Mouse (Mus musculus) liver, postnatal 0 days (tissue): ENCODE data around the gene Chd2.

Experiments used
- CTCF ChIP-seq: sonication (generic); IDR thresholded peaks from 2 replicates; pipeline ENCODE4 v1.5.1; 2016; ENCODE audit warnings: antibody characterized with exemption, low read depth
- EP300 ChIP-seq: IDR thresholded peaks from 2 replicates; pipeline ENCODE4 v1.6.1; 2016; ENCODE audit warnings: antibody characterized with exemption, low read depth, mild to moderate bottlenecking

DNA sequence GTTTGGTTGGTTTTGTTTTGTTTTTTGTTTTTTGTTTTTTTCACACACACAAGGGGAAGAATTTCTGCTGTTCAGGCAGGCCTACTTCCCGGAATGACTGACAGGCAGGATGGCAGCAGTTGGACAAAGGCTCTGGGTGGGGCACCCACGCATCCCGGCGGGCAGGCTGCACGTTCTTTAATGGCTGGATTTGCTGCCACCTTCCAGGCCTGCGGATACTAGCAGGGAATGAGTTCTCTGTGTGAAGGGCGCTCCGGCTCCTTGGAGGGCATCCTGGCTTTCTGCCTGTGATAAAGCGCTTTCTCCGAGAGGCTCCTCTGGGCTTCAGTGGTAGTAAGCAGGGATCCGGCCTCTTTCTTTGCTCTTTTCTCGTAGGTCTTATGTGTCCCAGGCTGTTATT, 164.3 kb downstream of the Chd2 start:
- TF ChIP-seq EP300 (no peak), CTCF (no peak)
